Mouse (Mus musculus) CH12.LX (cell line): ENCODE data around the gene Ggps1.

ENCODE experiments used
- CTCF ChIP-seq, 2 experiments: IDR thresholded peaks in 1 of 2; conservative IDR thresholded peaks in 1 of 2; 2 replicates each; pipeline ENCODE4 v1.5.1; 2011 to 2012; ENCODE audit warnings: low read depth in 2 of 2, low read length in 2 of 2, improper control_type of control experiment in 1 of 2, inconsistent platforms in 1 of 2, mild to moderate bottlenecking in 1 of 2, moderate library complexity in 1 of 2
- MEF2A ChIP-seq: IDR thresholded peaks from 2 replicates; pipeline ENCODE4 v1.6.1; 2014; ENCODE audit warnings: low read depth, mild to moderate bottlenecking, inconsistent platforms, low read length, improper control_type of control experiment, borderline replicate concordance
- POLR2A ChIP-seq: IDR thresholded peaks from 2 replicates; pipeline ENCODE4 v1.6.1; 2011; ENCODE audit warnings: low read depth, mild to moderate bottlenecking, improper control_type of control experiment, low read length
- POLR2AphosphoS2 ChIP-seq: IDR thresholded peaks from 2 replicates; pipeline ENCODE4 v1.6.1; 2011; ENCODE audit warnings: low read depth, low read length, improper control_type of control experiment
- SIN3A ChIP-seq: IDR thresholded peaks from 2 replicates; pipeline ENCODE4 v1.6.1; 2012; ENCODE audit warnings: low read length, improper control_type of control experiment, inconsistent platforms
- USF1 ChIP-seq: IDR thresholded peaks from 2 replicates; pipeline ENCODE4 v1.6.1; 2014; ENCODE audit warnings: low read depth, mild to moderate bottlenecking, inconsistent platforms, low read length, improper control_type of control experiment
- ZKSCAN1 ChIP-seq: IDR thresholded peaks from 2 replicates; pipeline ENCODE4 v1.6.1; 2012; ENCODE audit warnings: low read depth, inconsistent platforms, low read length, improper control_type of control experiment, borderline replicate concordance

DNA sequence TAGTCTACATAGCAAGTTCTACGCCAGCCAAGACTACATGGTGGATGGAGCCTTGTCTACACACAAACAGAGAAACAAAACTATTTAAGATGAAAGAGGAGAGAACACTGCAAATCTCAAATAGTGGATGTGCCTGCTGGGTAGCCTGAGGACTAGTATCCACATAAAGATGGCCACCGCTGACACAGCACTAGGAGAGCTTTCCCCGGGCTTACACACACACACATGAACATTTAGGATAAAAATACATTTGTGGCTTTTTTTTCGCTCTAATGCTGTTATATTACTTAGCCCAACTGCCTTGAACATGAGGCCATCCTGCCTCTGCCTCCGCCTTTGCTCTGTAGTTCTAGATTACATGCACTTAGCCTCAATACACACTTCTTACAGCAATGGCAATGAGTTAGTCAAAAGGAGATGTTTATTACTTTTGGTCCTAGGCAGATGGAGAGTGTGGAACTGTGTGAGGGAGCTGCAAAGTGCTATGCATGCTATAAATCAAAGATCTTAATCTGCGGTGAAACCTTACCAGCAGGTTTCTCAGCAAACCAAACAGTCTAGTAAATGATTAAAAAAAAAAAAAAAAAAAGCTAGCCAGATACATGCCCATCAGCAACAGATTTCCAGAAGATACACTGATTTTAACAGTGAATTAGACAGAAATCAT is 37.0 kb downstream of the Ggps1 start:
- TF ChIP-seq POLR2A (no peak), MEF2A (no peak), SIN3A (no peak), USF1 (no peak), POLR2AphosphoS2 (no peak), CTCF (conservative IDR thresholded peaks at IDR 0.05 in 1 of 2, IDR thresholded peaks at IDR 0.05 in 1 of 2; ENCODE audit: low read depth in 2 of 2, low read length in 2 of 2) (no peak), ZKSCAN1 (no peak)
